Mouse (Mus musculus): ENCODE measurements around the gene Lrrfip1. TPM values are rescaled to one million over a fixed set of nuclear protein-coding genes. Genes with fewer than 3 reads are reported as not detected.

The Lrrfip1 gene
- total RNA-seq, 4 experiments from 2014 or later, result 66.2 to 83.0 (median 73.9) TPM

DNA sequence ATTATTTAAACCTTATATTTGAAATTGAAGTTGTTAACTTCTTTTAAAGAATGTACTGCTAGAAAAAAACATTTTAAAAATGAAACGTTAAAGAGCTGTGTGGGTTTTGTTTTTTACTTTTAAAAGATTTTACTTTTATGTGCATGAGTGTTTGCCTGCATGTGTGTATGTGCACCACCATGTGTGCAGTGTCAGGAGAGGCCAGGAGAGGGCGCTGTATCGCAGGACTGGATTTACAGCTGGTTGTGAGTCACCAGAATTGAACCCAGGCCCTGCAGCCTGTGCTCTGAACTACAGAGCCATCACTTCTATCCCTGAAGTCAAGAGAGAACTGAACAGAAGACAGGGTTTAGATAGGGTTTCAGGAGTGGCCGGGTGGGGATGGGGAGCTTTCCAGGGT, 130.3 kb downstream of the Lrrfip1 start:
- DNase-seq (ENCODE audit: low spot score in 2 of 2), result no peak

- no peak for DNase-seq (ENCODE audit: low spot score in 2 of 2)
These were observed 138.5 kb downstream of the Lrrfip1 start for GRCm38 (mm10) chr1:91137036-91137435.

DNA sequence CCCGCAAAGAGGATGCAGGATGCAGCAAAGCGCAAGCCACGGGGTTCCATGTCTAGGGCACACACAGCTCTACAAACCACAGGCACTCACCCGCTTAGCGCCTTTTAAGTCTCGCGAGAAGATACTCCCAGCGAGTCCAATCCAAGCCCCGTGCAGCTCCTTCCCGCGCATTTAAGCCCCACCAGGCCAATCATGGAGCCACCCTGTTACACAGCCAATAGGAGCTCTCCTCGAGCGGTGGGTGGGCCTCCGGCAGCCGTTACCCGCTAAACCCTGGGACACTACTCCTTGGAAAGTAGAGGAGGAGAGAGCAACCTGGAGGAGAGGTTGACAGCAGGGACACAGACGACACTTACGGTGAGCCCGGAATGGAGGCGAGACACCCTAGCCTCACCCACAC, 146.3 kb downstream of the Lrrfip1 start, which contains the start of gene Rbm44:
Gene Rbm44 (plus strand): TSS at position 277 of the 400 bp plus-strand sequence.
- no peak for DNase-seq (ENCODE audit: low spot score in 2 of 2)

DNA sequence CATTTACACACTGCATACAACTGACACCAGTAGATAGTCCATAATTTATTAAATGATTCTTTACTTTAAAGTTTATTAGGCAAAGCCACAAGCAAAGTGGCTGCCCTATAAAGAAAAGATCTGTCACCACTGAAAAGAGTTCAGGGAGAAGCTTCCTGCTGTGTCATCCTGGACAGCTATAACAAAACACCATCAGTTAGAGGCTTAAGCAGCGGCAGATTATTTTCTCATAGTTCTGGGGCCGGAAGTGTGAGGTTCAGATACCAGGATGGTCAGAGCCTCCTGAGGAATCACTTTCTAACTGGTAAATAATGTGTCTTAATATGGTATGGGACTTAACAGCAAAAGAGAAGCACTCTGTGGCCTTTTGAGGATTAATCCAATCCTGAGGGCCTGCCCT, 153.0 kb downstream of the Lrrfip1 start:
- no peak for DNase-seq (ENCODE audit: low spot score in 2 of 2)

GRCm38 (mm10) chr1:91166798-91167197, 168.3 kb downstream of the Lrrfip1 start:
- DNase-seq (ENCODE audit: low spot score in 2 of 2), result no peak

GRCm38 (mm10) chr1:91169157-91169556, 170.6 kb downstream of the Lrrfip1 start:
- no peak for DNase-seq (ENCODE audit: low spot score in 2 of 2)

DNA sequence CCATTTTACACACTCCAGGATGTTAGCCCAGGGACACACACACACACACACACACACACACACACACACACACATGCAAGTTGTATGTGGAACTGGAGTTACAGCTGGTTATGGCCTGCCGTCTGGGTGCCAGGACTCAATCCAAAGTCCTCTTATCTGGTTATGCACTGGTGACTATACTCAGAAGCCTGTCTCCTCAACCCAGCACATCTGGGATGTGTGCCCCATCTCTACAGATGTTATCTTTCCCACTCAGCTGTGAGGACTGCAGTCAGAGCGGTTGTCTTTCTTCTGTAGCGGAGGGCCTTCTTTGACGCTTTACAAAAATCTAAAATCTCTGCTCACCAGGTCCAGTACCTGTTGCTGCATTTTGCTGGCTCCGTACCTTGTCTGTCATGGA, 176.3 kb downstream of the Lrrfip1 start:
- DNase-seq (ENCODE audit: low spot score in 2 of 2), result no peak

GRCm38 (mm10) chr1:91176026-91176425, 177.5 kb downstream of the Lrrfip1 start:
- no peak for DNase-seq (ENCODE audit: low spot score in 2 of 2)

DNA sequence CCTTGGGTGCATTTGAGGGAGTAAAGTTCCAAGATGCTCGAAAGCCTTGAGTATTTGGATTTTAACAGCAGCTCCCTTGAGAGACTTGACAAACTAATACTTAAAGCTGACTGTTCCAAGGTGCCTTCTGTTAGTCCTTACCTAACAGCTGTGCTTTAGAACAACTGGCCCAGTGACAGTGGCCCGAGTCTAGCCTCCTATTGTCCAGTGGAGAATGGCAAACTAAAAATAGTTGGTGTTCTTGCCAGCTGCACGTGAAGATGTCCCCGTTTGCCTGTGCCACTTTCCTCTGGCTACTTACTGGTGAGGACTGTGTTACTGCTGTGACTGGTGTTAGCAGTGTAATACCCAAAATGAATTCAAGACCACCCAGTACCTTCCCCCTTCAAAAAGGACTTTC, 178.3 kb downstream of the Lrrfip1 start:
- no peak for DNase-seq (ENCODE audit: low spot score in 2 of 2)

Other genes starting within 250 kb of the Lrrfip1 start
- gene Col6a3, start 154.8 kb upstream of the Lrrfip1 start, total RNA-seq (2022), result 1 to 10 TPM; 3.1 to 5.4 (median 4.3) TPM
- 1 to 10 TPM; 1.6 to 5.2 (median 3.5) TPM for gene Mlph, start 83.7 kb upstream of the Lrrfip1 start, total RNA-seq (2022)
- gene Prlh, start 45.6 kb upstream of the Lrrfip1 start, total RNA-seq (2022), result not detected
- not detected for gene Rab17, start 29.1 kb upstream of the Lrrfip1 start, total RNA-seq (2022)
- under 1 TPM in 1 of 4 experiments, not detected in 3; 0.23 TPM for gene Rbm44, start 146.4 kb downstream of the Lrrfip1 start, total RNA-seq (2022)
- gene Ramp1, start 181.1 kb downstream of the Lrrfip1 start, total RNA-seq (2022), result 10 to 100 TPM; 55.1 to 62.5 (median 56.6) TPM

Data from layer of hippocampus, adult 8-10 months (tissue).